Mouse (Mus musculus): ENCODE data around the gene Xab2.

- TF ChIP-seq CTCF (IDR thresholded peaks at IDR 0.05; ENCODE audit: low read depth, low read length) (no peak), GATA1 (IDR thresholded peaks at IDR 0.05; ENCODE audit: borderline replicate concordance, low read length) (no peak), TAL1 (conservative IDR thresholded peaks at IDR 0.05; ENCODE audit: low read depth, low read length) (no peak)
These were observed 34.7 kb downstream of the Xab2 start for GRCm38 (mm10) chr8:3586452-3586851.

Measured in G1E (cell line).